Mouse (Mus musculus) ES-E14 (cell line): ENCODE measurements around the gene Zbtb20.

ENCODE experiments used
- CHD2 ChIP-seq: IDR thresholded peaks from 2 replicates; pipeline ENCODE4 v1.6.1; 2014; ENCODE audit warnings: mild to moderate bottlenecking, low read depth, low read length, inconsistent platforms
- HCFC1 ChIP-seq: IDR thresholded peaks from 2 replicates; pipeline ENCODE4 v1.6.1; 2012; ENCODE audit warnings: low read length, inconsistent platforms, borderline replicate concordance; ENCODE audit not compliant: insufficient read depth
- MAFK ChIP-seq: IDR thresholded peaks from 2 replicates; pipeline ENCODE4 v1.6.1; 2014; ENCODE audit warnings: mild to moderate bottlenecking, low read depth, low read length, inconsistent platforms; ENCODE audit not compliant: insufficient read depth
- ZC3H11A ChIP-seq: IDR thresholded peaks from 2 replicates; pipeline ENCODE4 v1.6.1; 2012; ENCODE audit warnings: low read depth, mild to moderate bottlenecking, inconsistent platforms, low read length, borderline replicate concordance
- ZNF384 ChIP-seq: IDR thresholded peaks from 2 replicates; pipeline ENCODE4 v1.6.1; 2012; ENCODE audit warnings: low read depth, low read length, inconsistent platforms

GRCm38 (mm10) chr16:43386426-43386825 is 510.7 kb downstream of the Zbtb20 start:
- TF ChIP-seq HCFC1 (no peak), ZNF384 (no peak), ZC3H11A (no peak), MAFK (no peak), CHD2 (no peak)
